ENCODE assay signal across 9 mouse cellular contexts in the genomic region with DNA sequence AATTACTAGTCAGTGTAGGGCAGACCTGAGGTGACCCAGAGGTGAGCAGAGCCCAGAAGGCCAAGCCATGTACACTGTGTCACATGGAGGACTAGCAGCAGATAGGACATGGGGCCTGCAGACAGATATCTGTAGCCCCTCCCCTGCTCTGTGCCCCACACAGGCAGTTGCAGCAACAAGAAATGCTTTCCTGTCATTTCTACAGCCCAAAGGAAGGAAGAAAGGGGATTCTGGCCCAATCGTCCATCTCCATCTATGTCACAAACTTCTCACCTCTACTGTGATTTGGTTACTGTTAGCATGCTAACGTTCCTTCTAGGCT. TPM values are rescaled to one million over a fixed set of nuclear protein-coding genes. Genes with fewer than 3 reads are reported as not detected.
A peak's percentile ranks its signal among the peaks of the same experiment; 100 is the strongest.
DNase-seq lines count a peak whose midpoint lies in the region; ATAC-seq and TF ChIP-seq lines count a peak whose summit lies in the region.
"Had no signal": no experiment of that assay in that cellular context is flagged by ENCODE, and none has a peak within 500 bp of the region (broad histone marks: within the 10 kb centered on the region; RNA-seq: fewer than 3 reads in every experiment).

No protein-coding gene starts in this region.

- H3K9me3 ChIP-seq in embryonic facial prominence, embryonic 13.5 days = no peaks in the 10 kb centered on the region
- no peaks in the 10 kb centered on the region for H3K9me3 ChIP-seq in limb, embryonic 10.5 days (replicated peaks)
- H3K9me3 ChIP-seq in neural tube, embryonic 12.5 days = no peaks in the 10 kb centered on the region

- H3K4me2 ChIP-seq in embryonic facial prominence, embryonic 13.5 days = peak overlapping the region; percentile 74
- peak overlapping the region; percentile 75 for H3K4me2 ChIP-seq in neural tube, embryonic 12.5 days (replicated peaks)

- no peaks in the 10 kb centered on the region for H3K27me3 ChIP-seq in embryonic facial prominence, embryonic 13.5 days
- no peaks in the 10 kb centered on the region for H3K27me3 ChIP-seq in limb, embryonic 10.5 days (ENCODE audit: low read depth, poor library complexity, severe bottlenecking)
- H3K27me3 ChIP-seq in neural tube, embryonic 12.5 days (replicated peaks) = no peaks in the 10 kb centered on the region

- 34% methylated on average over 2 of the region's 2 CpGs for WGBS in embryonic facial prominence, embryonic 13.5 days
- 12% methylated on average over 2 of the region's 2 CpGs for WGBS in limb, embryonic 10.5 days
- 43% methylated on average over 2 of the region's 2 CpGs for WGBS in neural tube, embryonic 12.5 days

- H3K4me3 ChIP-seq in left cerebral cortex, adult 2 months = no peak overlapping the region; the same call in 1 of the 2 replicates
- H3K4me3 ChIP-seq in embryonic facial prominence, embryonic 13.5 days = peak overlapping the region; percentile 70
- peak overlapping the region; percentile 79 for H3K4me3 ChIP-seq in limb, embryonic 10.5 days
- peak overlapping the region; percentile 66 for H3K4me3 ChIP-seq in neural tube, embryonic 12.5 days

- intact Hi-C loops in left cerebral cortex, adult 2 months (cut with DNase I) = loop anchor here (5.0 kb wide), 1 partner anchor 121 kb away; no protein-coding TSS in a partner anchor
- intact Hi-C loops in left cerebral cortex, postnatal 4 days (cut with DNase I) = loop anchor here (5.0 kb wide), 1 partner anchor 364 kb away; no protein-coding TSS in a partner anchor

- DNase-seq in left cerebral cortex, adult 2 months (ENCODE audit: extremely low spot score in 1 of 2, low spot score in 2 of 2) = peak in 1 of 2 experiments; percentile 7
- no peak for DNase-seq in left cerebral cortex, postnatal 4 days
- peak; percentile 31 for DNase-seq in limb, embryonic 10.5 days (ENCODE audit: low spot score)
- DNase-seq in adrenal gland, adult 2 months = no peak
- no peak for DNase-seq in natural killer cell, adult 2 months (ENCODE audit: low spot score in 2 of 2)
- no peak for DNase-seq in kidney, postnatal 25 days

- peak overlapping the region; percentile 92 for H3K9ac ChIP-seq in embryonic facial prominence, embryonic 13.5 days
- H3K9ac ChIP-seq in neural tube, embryonic 12.5 days = peak overlapping the region; percentile 75

- H3K4me1 ChIP-seq in embryonic facial prominence, embryonic 13.5 days = peaks cover 51% of the 10 kb centered on the region
- peaks cover 27% of the 10 kb centered on the region for H3K4me1 ChIP-seq in limb, embryonic 10.5 days
- H3K4me1 ChIP-seq in neural tube, embryonic 12.5 days = peaks cover 25% of the 10 kb centered on the region

- TF ChIP-seq CTCF in left cerebral cortex, adult 2 months (IDR thresholded peaks at IDR 0.05) = no peak

- H3K27ac ChIP-seq in left cerebral cortex, adult 2 months = 0 out of 2 replicates have a peak overlapping the region, but pooled peaks have one; percentile 96
- H3K27ac ChIP-seq in embryonic facial prominence, embryonic 13.5 days = peak overlapping the region; percentile 98; the same call in 1 of the 2 replicates
- H3K27ac ChIP-seq in limb, embryonic 10.5 days = peak overlapping the region; percentile 92
- H3K27ac ChIP-seq in neural tube, embryonic 12.5 days = no peak overlapping the region

- no peak for ATAC-seq in embryonic facial prominence, embryonic 13.5 days (ENCODE audit: insufficient number of reproducible peaks, insufficient read depth, low FRiP score, low TSS enrichment, low read depth)
- ATAC-seq in neural tube, embryonic 12.5 days (ENCODE audit: low FRiP score, low read depth) = no peak

- H3K36me3 ChIP-seq in embryonic facial prominence, embryonic 13.5 days = peaks cover 28% of the 10 kb centered on the region
- peaks cover 51% of the 10 kb centered on the region for H3K36me3 ChIP-seq in limb, embryonic 10.5 days
- H3K36me3 ChIP-seq in neural tube, embryonic 12.5 days = peaks cover 9% of the 10 kb centered on the region

RNA-seq across cellular contexts. Expression of a gene that starts 1.1 kb away (rescaled TPM):
- total RNA-seq in left cerebral cortex, adult 2 months (2021) = 1 to 10 TPM; 5.6 to 7.2 TPM
- total RNA-seq in left cerebral cortex, postnatal 4 days (2021) = 1 to 10 TPM; 5.3 to 5.7 TPM
- polyA plus RNA-seq in embryonic facial prominence, embryonic 13.5 days (2015; fragmentation: Nextera tagmentation; extraction: Ambion mirVana) = 19.0 and 20.4 TPM in 2 replicates
- polyA plus RNA-seq in limb, embryonic 10.5 days (2016; fragmentation: Nextera tagmentation; extraction: Ambion mirVana) = 19.6 and 20.1 TPM in 2 replicates
- polyA plus RNA-seq in neural tube, embryonic 12.5 days (2016; fragmentation: Nextera tagmentation; extraction: Ambion mirVana) = 12.0 and 16.1 TPM in 2 replicates
- 1 to 10 TPM; 7.9 to 8.2 TPM for total RNA-seq in adrenal gland, adult 2 months (2021)
- 6.6 and 6.7 TPM in 2 replicates for polyA plus RNA-seq in adrenal gland, adult 2 months (2012; rRNA removed)

RNA-seq across cellular contexts. Expression of a gene that starts 13.8 kb away (rescaled TPM):
- total RNA-seq in left cerebral cortex, adult 2 months (2021) = 1 to 10 TPM; 3.1 TPM
- total RNA-seq in left cerebral cortex, postnatal 4 days (2021) = 1 to 10 TPM in 1 of 2 experiments, under 1 TPM in 1; 0.84 to 1.4 TPM
- polyA plus RNA-seq in embryonic facial prominence, embryonic 13.5 days (2015; fragmentation: Nextera tagmentation; extraction: Ambion mirVana) = 1.8 and 2.0 TPM in 2 replicates
- 2.3 and 2.7 TPM in 2 replicates for polyA plus RNA-seq in limb, embryonic 10.5 days (2016; fragmentation: Nextera tagmentation; extraction: Ambion mirVana)
- polyA plus RNA-seq in neural tube, embryonic 12.5 days (2016; fragmentation: Nextera tagmentation; extraction: Ambion mirVana) = 1.3 and 1.6 TPM in 2 replicates
- 10 to 100 TPM; 15.5 to 25.7 TPM for total RNA-seq in adrenal gland, adult 2 months (2021)
- 28.4 and 31.5 TPM in 2 replicates for polyA plus RNA-seq in adrenal gland, adult 2 months (2012; rRNA removed)

RNA-seq across cellular contexts. Expression of a gene that starts 33.9 kb away (rescaled TPM):
- 10 to 100 TPM; 29.3 to 30.7 TPM for total RNA-seq in left cerebral cortex, adult 2 months (2021)
- 10 to 100 TPM; 26.7 to 28.5 TPM for total RNA-seq in left cerebral cortex, postnatal 4 days (2021)
- 11.9 and 13.6 TPM in 2 replicates for polyA plus RNA-seq in embryonic facial prominence, embryonic 13.5 days (2015; fragmentation: Nextera tagmentation; extraction: Ambion mirVana)
- polyA plus RNA-seq in limb, embryonic 10.5 days (2016; fragmentation: Nextera tagmentation; extraction: Ambion mirVana) = 9.6 and 13.0 TPM in 2 replicates
- 13.1 and 14.0 TPM in 2 replicates for polyA plus RNA-seq in neural tube, embryonic 12.5 days (2016; fragmentation: Nextera tagmentation; extraction: Ambion mirVana)
- 10 to 100 TPM; 16.7 to 17.0 TPM for total RNA-seq in adrenal gland, adult 2 months (2021)
- 10.5 and 12.7 TPM in 2 replicates for polyA plus RNA-seq in adrenal gland, adult 2 months (2012; rRNA removed)

RNA-seq across cellular contexts. Expression of a gene that starts 43.2 kb away (rescaled TPM):
- total RNA-seq in left cerebral cortex, adult 2 months (2021) = not detected
- not detected for total RNA-seq in left cerebral cortex, postnatal 4 days (2021)
- not detected in 2 replicates for polyA plus RNA-seq in embryonic facial prominence, embryonic 13.5 days (2015; fragmentation: Nextera tagmentation; extraction: Ambion mirVana)
- polyA plus RNA-seq in limb, embryonic 10.5 days (2016; fragmentation: Nextera tagmentation; extraction: Ambion mirVana) = not detected in 2 replicates
- not detected in 2 replicates for polyA plus RNA-seq in neural tube, embryonic 12.5 days (2016; fragmentation: Nextera tagmentation; extraction: Ambion mirVana)
- not detected for total RNA-seq in adrenal gland, adult 2 months (2021)
- polyA plus RNA-seq in adrenal gland, adult 2 months (2012; rRNA removed) = not detected in 2 replicates
- polyA plus RNA-seq: gonadal fat pad, adult 2 months had no signal
